In genomic region chr13:93839137-93839630, GRCm38 (mm10) we compare ENCODE assay signal across 8 mouse cellular contexts.
DNase-seq lines count a peak whose midpoint lies in the region; ATAC-seq lines count a peak whose summit lies in the region.

No protein-coding gene starts in this region.

- intact Hi-C loops in gastrocnemius, postnatal 36 days (cut with DNase I) = no loop called here
- intact Hi-C loops in left cerebral cortex, postnatal 14 days (cut with DNase I) = no loop called here

- peak; percentile 20 for DNase-seq in cerebellum, adult 11-12 months
- peak; percentile 44 to 50 for DNase-seq in cerebellum, postnatal 14 days
- peak; percentile 14 to 39 for DNase-seq in gastrocnemius, postnatal 36 days
- peak; percentile 70 for DNase-seq in hindlimb bud, embryonic 11.5 days (ENCODE audit: extremely low spot score, low read depth, low spot score)
- no peak for DNase-seq in left cerebral cortex, postnatal 14 days (ENCODE audit: low spot score in 2 of 2)
- DNase-seq in urinary bladder, postnatal 36 days (ENCODE audit: low spot score in 2 of 2) = no peak
- DNase-seq in adrenal gland, postnatal 4 days (ENCODE audit: low spot score in 2 of 2) = no peak

- ATAC-seq in midbrain, embryonic 16.5 days = peak; percentile 94

- WGBS in midbrain, embryonic 16.5 days = 16% methylated on average over 10 of the region's 10 CpGs

- no peaks in the 10 kb centered on the region for H3K9me3 ChIP-seq in midbrain, embryonic 16.5 days (replicated peaks; ENCODE audit: control insufficient read depth, low read length, poor library complexity, severe bottlenecking)

- H3K27ac ChIP-seq in midbrain, embryonic 16.5 days (ENCODE audit: low read length) = peak overlapping the region; percentile 70

- H3K4me2 ChIP-seq in midbrain, embryonic 16.5 days (ENCODE audit: low read length) = no peak overlapping the region; the same call in 1 of the 2 replicates

- H3K36me3 ChIP-seq in midbrain, embryonic 16.5 days (ENCODE audit: control insufficient read depth, insufficient read depth, low read length) = no peaks in the 10 kb centered on the region

- H3K9ac ChIP-seq in midbrain, embryonic 16.5 days (ENCODE audit: low read depth, low read length) = peak overlapping the region; percentile 1; the same call in 1 of the 2 replicates

- H3K27me3 ChIP-seq in midbrain, embryonic 16.5 days (ENCODE audit: control insufficient read depth, insufficient read depth, low read depth, low read length) = no peaks in the 10 kb centered on the region

- H3K4me1 ChIP-seq in midbrain, embryonic 16.5 days (ENCODE audit: control insufficient read depth, insufficient read depth, low read length) = peaks cover 16% of the 10 kb centered on the region

- H3K4me3 ChIP-seq in midbrain, embryonic 16.5 days (ENCODE audit: low read depth, low read length) = no peak overlapping the region

Comparison
In these comparisons a context has a peak if more than half of its experiments do, and no peak if none do; other contexts are left out.
1. DNase-seq: peak in cerebellum, adult 11-12 months (single experiment), cerebellum, postnatal 14 days (2 of 2), gastrocnemius, postnatal 36 days (2 of 2) and hindlimb bud, embryonic 11.5 days (single experiment); none in left cerebral cortex, postnatal 14 days (0 of 2), urinary bladder, postnatal 36 days (0 of 2) and adrenal gland, postnatal 4 days (0 of 2).